In genomic region chr4:127021151-127021945, GRCm38 (mm10) we compare ENCODE assay signal across 8 mouse cellular contexts. TPM values are rescaled to one million over a fixed set of nuclear protein-coding genes. Genes with fewer than 3 reads are reported as not detected.
DNase-seq lines count a peak whose midpoint lies in the region; ATAC-seq and TF ChIP-seq lines count a peak whose summit lies in the region.

TSS of gene Sfpq (plus strand) at chr4:127021324.

- H3K9ac ChIP-seq in CH12.LX (ENCODE audit: insufficient read depth, low read depth), result peak within 1 kb of the TSS; percentile 100
- peak within 1 kb of the TSS; percentile 100 for H3K9ac ChIP-seq in forebrain, embryonic 11.5 days (ENCODE audit: low read length)
- H3K9ac ChIP-seq in heart, embryonic 16.5 days (ENCODE audit: low read length), result peak within 1 kb of the TSS; percentile 100
- peak within 1 kb of the TSS; percentile 100 for H3K9ac ChIP-seq in liver, embryonic 15.5 days
- peak within 1 kb of the TSS; percentile 100 for H3K9ac ChIP-seq in neural tube, embryonic 12.5 days

- dilution Hi-C loops in CH12.LX (cut with MboI; ENCODE audit: extremely low pct_ligation_motif_present, extremely low pct_unique_long_range_greater_than_20kb, low sequenced_read_pairs), result no loop called here

- peak; percentile 98 for ATAC-seq in forebrain, embryonic 11.5 days (replicated peaks; ENCODE audit: low FRiP score)
- ATAC-seq in heart, embryonic 16.5 days (replicated peaks; ENCODE audit: extremely low read depth, insufficient read depth, low FRiP score), result peak; percentile 96
- peak; percentile 91 for ATAC-seq in liver, embryonic 15.5 days (ENCODE audit: insufficient read depth)
- ATAC-seq in neural tube, embryonic 12.5 days (ENCODE audit: low FRiP score, low read depth), result peak; percentile 96

- H3K4me2 ChIP-seq in CH12.LX (ENCODE audit: insufficient read depth, low read depth, poor library complexity, severe bottlenecking), result peak within 1 kb of the TSS; percentile 77
- peak within 1 kb of the TSS; percentile 88 for H3K4me2 ChIP-seq in forebrain, embryonic 11.5 days (ENCODE audit: low read depth, low read length, severe bottlenecking)
- peak within 1 kb of the TSS; percentile 76 for H3K4me2 ChIP-seq in heart, embryonic 16.5 days (ENCODE audit: low read depth, low read length)
- peak within 1 kb of the TSS; percentile 79 for H3K4me2 ChIP-seq in liver, embryonic 15.5 days
- H3K4me2 ChIP-seq in neural tube, embryonic 12.5 days (replicated peaks), result peak within 1 kb of the TSS; percentile 96

- peaks cover 3 to 20% of the 10 kb centered on the region in 2 experiments; a peak in 3 of 4 replicates for H3K4me1 ChIP-seq in CH12.LX (ENCODE audit: control insufficient read depth in 1 of 2, insufficient read depth in 2 of 2)
- peaks cover 7% of the 10 kb centered on the region; the same call in 1 of the 2 replicates for H3K4me1 ChIP-seq in forebrain, embryonic 11.5 days (replicated peaks; ENCODE audit: control insufficient read depth, insufficient read depth, low read length)
- H3K4me1 ChIP-seq in heart, embryonic 16.5 days (ENCODE audit: control insufficient read depth, insufficient read depth, low read length), result peaks cover 27% of the 10 kb centered on the region
- H3K4me1 ChIP-seq in liver, embryonic 15.5 days (replicated peaks), result peaks cover 39% of the 10 kb centered on the region
- peaks cover 24% of the 10 kb centered on the region for H3K4me1 ChIP-seq in neural tube, embryonic 12.5 days

- no peak for TF ChIP-seq CTCF in CH12.LX (conservative IDR thresholded peaks at IDR 0.05 in 1 of 2, IDR thresholded peaks at IDR 0.05 in 1 of 2; ENCODE audit: low read depth in 2 of 2, low read length in 2 of 2)

- peak; percentile 98 for DNase-seq in CH12.LX (ENCODE audit: extremely low read depth)
- peak; percentile 99 for DNase-seq in c-Kit-positive CD71-positive TER-119-negative erythroid progenitor cells, embryonic 14.5 days (ENCODE audit: low read depth)
- peak; percentile 97 for DNase-seq in forebrain, embryonic 11.5 days (ENCODE audit: low spot score)
- DNase-seq in kidney, postnatal 36 days, result peak; percentile 97 to 98
- DNase-seq in telencephalon, adult 2 months (ENCODE audit: low read depth, low spot score), result peak; percentile 98

- H3K27ac ChIP-seq in CH12.LX (ENCODE audit: insufficient read depth, low read depth), result peak within 1 kb of the TSS; percentile 92
- peak within 1 kb of the TSS; percentile 95 for H3K27ac ChIP-seq in forebrain, embryonic 11.5 days (ENCODE audit: low read depth, low read length)
- peak within 1 kb of the TSS; percentile 96 for H3K27ac ChIP-seq in heart, embryonic 16.5 days (ENCODE audit: low read length)
- peak within 1 kb of the TSS; percentile 95 for H3K27ac ChIP-seq in liver, embryonic 15.5 days (replicated peaks)
- H3K27ac ChIP-seq in neural tube, embryonic 12.5 days, result peak within 1 kb of the TSS; percentile 97

- TF ChIP-seq POLR2A in CH12.LX (IDR thresholded peaks at IDR 0.05; ENCODE audit: low read depth, low read length), result peak; percentile 99

- H3K9me3 ChIP-seq in CH12.LX (replicated peaks; ENCODE audit: low read length), result no peaks in the 10 kb centered on the region
- H3K9me3 ChIP-seq in forebrain, embryonic 11.5 days (ENCODE audit: control insufficient read depth, low read length), result no peaks in the 10 kb centered on the region
- H3K9me3 ChIP-seq in heart, embryonic 16.5 days (replicated peaks; ENCODE audit: control insufficient read depth, low read length), result no peaks in the 10 kb centered on the region
- H3K9me3 ChIP-seq in liver, embryonic 15.5 days (replicated peaks), result no peaks in the 10 kb centered on the region
- H3K9me3 ChIP-seq in neural tube, embryonic 12.5 days, result no peaks in the 10 kb centered on the region

- H3K4me3 ChIP-seq in CH12.LX (replicated peaks in 1 of 3; ENCODE audit: low read depth in 2 of 3, low read length in 2 of 3, poor library complexity in 1 of 3), result peak within 1 kb of the TSS; percentile 76 to 90 (median 82)
- H3K4me3 ChIP-seq in forebrain, embryonic 11.5 days (ENCODE audit: low read depth, low read length), result peak within 1 kb of the TSS; percentile 100
- H3K4me3 ChIP-seq in heart, embryonic 16.5 days (ENCODE audit: low read length), result peak within 1 kb of the TSS; percentile 100
- peak within 1 kb of the TSS; percentile 99 for H3K4me3 ChIP-seq in liver, embryonic 15.5 days (replicated peaks)
- peak within 1 kb of the TSS; percentile 100 for H3K4me3 ChIP-seq in neural tube, embryonic 12.5 days

- no peak for TF ChIP-seq RAD21 in CH12.LX (IDR thresholded peaks at IDR 0.05; ENCODE audit: low read depth, low read length)

- WGBS in forebrain, embryonic 11.5 days, result under 1% methylated on average over 68 of the region's 87 CpGs
- under 1% methylated on average over 57 of the region's 87 CpGs for WGBS in heart, embryonic 16.5 days
- under 1% methylated on average over 86 of the region's 87 CpGs for WGBS in liver, embryonic 15.5 days (ENCODE audit: insufficient replicate concordance)
- WGBS in neural tube, embryonic 12.5 days, result under 1% methylated on average over 85 of the region's 87 CpGs

- TF ChIP-seq EP300 in CH12.LX (IDR thresholded peaks at IDR 0.05; ENCODE audit: low read length), result no peak

- no peaks in the 10 kb centered on the region for H3K27me3 ChIP-seq in CH12.LX (replicated peaks)
- H3K27me3 ChIP-seq in forebrain, embryonic 11.5 days (ENCODE audit: control insufficient read depth, insufficient read depth, low read length), result no peaks in the 10 kb centered on the region
- H3K27me3 ChIP-seq in heart, embryonic 16.5 days (ENCODE audit: control insufficient read depth, insufficient read depth, low read length), result no peaks in the 10 kb centered on the region
- no peaks in the 10 kb centered on the region for H3K27me3 ChIP-seq in liver, embryonic 15.5 days
- H3K27me3 ChIP-seq in neural tube, embryonic 12.5 days (replicated peaks), result no peaks in the 10 kb centered on the region

- peaks cover 23 to 37% of the 10 kb centered on the region in 2 experiments for H3K36me3 ChIP-seq in CH12.LX (replicated peaks in 1 of 2; ENCODE audit: control insufficient read depth in 1 of 2, insufficient read depth in 1 of 2, low read length in 1 of 2)
- H3K36me3 ChIP-seq in forebrain, embryonic 11.5 days (ENCODE audit: control insufficient read depth, insufficient read depth, low read length), result peaks cover 1% of the 10 kb centered on the region; the same call in 1 of the 2 replicates
- H3K36me3 ChIP-seq in heart, embryonic 16.5 days (ENCODE audit: control insufficient read depth, insufficient read depth), result peaks cover 28% of the 10 kb centered on the region
- peaks cover 40% of the 10 kb centered on the region for H3K36me3 ChIP-seq in liver, embryonic 15.5 days (replicated peaks)
- H3K36me3 ChIP-seq in neural tube, embryonic 12.5 days, result peaks cover 28% of the 10 kb centered on the region

- in situ Hi-C loops in CH12.LX (cut with MboI; ENCODE audit: low pct_ligation_motif_present, low pct_unique_long_range_greater_than_20kb, low sequenced_read_pairs), result no loop called here

- H3K79me2 ChIP-seq in CH12.LX (replicated peaks; ENCODE audit: control insufficient read depth, extremely low read depth, insufficient read depth, poor library complexity, severe bottlenecking), result peaks cover 50% of the 10 kb centered on the region

TF ChIP-seq in CH12.LX, 34 proteins besides CTCF, POLR2A, EP300 and RAD21 (continues in another document):
- TF ChIP-seq ZNF384 (IDR thresholded peaks at IDR 0.05; ENCODE audit: low read depth, low read length) (peak; percentile 15; the same call in 1 of the 2 replicates), ZMIZ1 (IDR thresholded peaks at IDR 0.05; ENCODE audit: low read depth, low read length) (peak; percentile 99), PAX5 (IDR thresholded peaks at IDR 0.05; ENCODE audit: low read length) (no peak), TCF12 (IDR thresholded peaks at IDR 0.05; ENCODE audit: low read depth, low read length) (peak; percentile 94), HCFC1 (IDR thresholded peaks at IDR 0.05; ENCODE audit: low read depth, low read length) (peak; percentile 70), USF1 (IDR thresholded peaks at IDR 0.05; ENCODE audit: low read depth, low read length) (no peak), NRF1 (IDR thresholded peaks at IDR 0.05; ENCODE audit: low read depth, low read length) (peak; percentile 74), TBP (conservative IDR thresholded peaks at IDR 0.05; ENCODE audit: low read depth, low read length) (peak; percentile 98), ZKSCAN1 (IDR thresholded peaks at IDR 0.05; ENCODE audit: borderline replicate concordance, low read depth, low read length) (no peak), KAT2A (IDR thresholded peaks at IDR 0.05; ENCODE audit: insufficient replicate concordance, low read length) (0 out of 2 replicates have a peak, but pooled peaks have one; percentile 65), RCOR1 (conservative IDR thresholded peaks at IDR 0.05; ENCODE audit: low read depth, low read length) (no peak), MAFK (IDR thresholded peaks at IDR 0.05; ENCODE audit: insufficient replicate concordance, low read length) (no peak), MYC (IDR thresholded peaks at IDR 0.05; ENCODE audit: low read depth, low read length) (peak; percentile 90), CHD2 (IDR thresholded peaks at IDR 0.05; ENCODE audit: low read length) (peak; percentile 96), MAX (IDR thresholded peaks at IDR 0.05; ENCODE audit: low read length) (peak; percentile 87), SIN3A (IDR thresholded peaks at IDR 0.05; ENCODE audit: low read length) (peak; percentile 87), GABPA (IDR thresholded peaks at IDR 0.05; ENCODE audit: insufficient replicate concordance, low read depth, low read length) (no peak), SMC3 (IDR thresholded peaks at IDR 0.05; ENCODE audit: low read depth, low read length) (no peak), MXI1 (IDR thresholded peaks at IDR 0.05; ENCODE audit: low read depth, low read length) (no peak; the same call in none of the 2 replicates), E2F4 (IDR thresholded peaks at IDR 0.05; ENCODE audit: insufficient replicate concordance, low read depth, low read length) (peak; percentile 88; the same call in 1 of the 2 replicates), USF2 (conservative IDR thresholded peaks at IDR 0.05; ENCODE audit: low read depth, low read length) (no peak), UBTF (IDR thresholded peaks at IDR 0.05; ENCODE audit: low read depth, low read length) (peak; percentile 63; the same call in 1 of the 2 replicates), MAZ (IDR thresholded peaks at IDR 0.05; ENCODE audit: low read depth, low read length) (no peak)

RNA-seq across cellular contexts. Expression of gene Sfpq, which starts in this region (rescaled TPM):
- total RNA-seq in CH12.LX (2012; rRNA removed) (170 and 228 TPM in 2 replicates), CH12.LX (2014; rRNA removed) (146 and 199 TPM in 2 replicates)
- polyA plus RNA-seq in CH12.LX (2012; ENCODE audit: insufficient read length, low read depth), result 560 and 668 TPM in 2 replicates
- polyA plus RNA-seq in forebrain, embryonic 11.5 days (2014; fragmentation: Nextera tagmentation; extraction: Ambion mirVana), result 170 and 185 TPM in 2 replicates
- polyA plus RNA-seq in heart, embryonic 16.5 days (2015; fragmentation: Nextera tagmentation; extraction: Ambion mirVana), result 34.4 and 38.4 TPM in 2 replicates
- 25.3 and 25.5 TPM in 2 replicates for polyA plus RNA-seq in liver, embryonic 15.5 days (2015; fragmentation: Nextera tagmentation; extraction: Ambion mirVana)
- 176 and 183 TPM in 2 replicates for polyA plus RNA-seq in neural tube, embryonic 12.5 days (2016; fragmentation: Nextera tagmentation; extraction: Ambion mirVana)

Comparison
In these comparisons a context has a peak if more than half of its experiments do, and no peak if none do; other contexts are left out.
1. Peak in every context shown above with its lines: DNase-seq, ATAC-seq, H3K4me3 ChIP-seq and H3K27ac ChIP-seq.